Mouse (Mus musculus): ENCODE data around the gene Flrt2. TPM values are rescaled to one million over a fixed set of nuclear protein-coding genes. Genes with fewer than 3 reads are reported as not detected.
"Not testable (repeated sequence)": the region's sequence is repeated elsewhere in the genome, so short reads cannot be mapped to it uniquely, and the experiment has no call there.

The Flrt2 gene
- total RNA-seq (2021), result 10 to 100 TPM; 11.3 to 14.5 TPM
- long read RNA-seq, experiment 1, partial matches to known transcripts, result 0 of 2 reads
- long read RNA-seq, experiment 1, other reads (novel, unspliced or antisense), result 1 of 2 reads
- long read RNA-seq, experiment 2, full-length matches to known transcripts, result 4 of 4 reads
- long read RNA-seq, experiment 2, partial matches to known transcripts, result 0 of 4 reads
- long read RNA-seq, experiment 2, other reads (novel, unspliced or antisense), result 0 of 4 reads

- peak; percentile 29 to 38 for DNase-seq
- intact Hi-C loops (cut with DNase I), result loop anchor here (2.0 to 10.0 kb wide), 5 partner anchors 457 to 1501 kb away; no protein-coding TSS in a partner anchor
Observed at GRCm38 (mm10) chr12:95691961-95692767, at the start of gene Flrt2. Flrt2 (plus strand) TSS chr12:95692226.

- intact Hi-C loops (cut with DNase I), result no loop called here
- no peak for DNase-seq
Observed at GRCm38 (mm10) chr12:95642226-95642625, 49.8 kb upstream of the Flrt2 start.

GRCm38 (mm10) chr12:95647179-95647578, 44.8 kb upstream of the Flrt2 start:
- intact Hi-C loops (cut with DNase I); DNase-seq: not testable (repeated sequence)

GRCm38 (mm10) chr12:95652172-95653156, 39.6 kb upstream of the Flrt2 start:
- intact Hi-C loops (cut with DNase I), result no loop called here

GRCm38 (mm10) chr12:95656594-95656993, 35.4 kb upstream of the Flrt2 start:
- intact Hi-C loops (cut with DNase I), result no loop called here
- DNase-seq, result no peak

More at GRCm38 (mm10) chr12:95652172-95653156, 39.6 kb upstream of the Flrt2 start:
- no peak for DNase-seq

GRCm38 (mm10) chr12:95667296-95667695, 24.7 kb upstream of the Flrt2 start:
- intact Hi-C loops (cut with DNase I), result no loop called here
- no peak for DNase-seq

GRCm38 (mm10) chr12:95675711-95676110, 16.3 kb upstream of the Flrt2 start:
- DNase-seq, result no peak
- intact Hi-C loops (cut with DNase I), result no loop called here

GRCm38 (mm10) chr12:95690819-95691218, 1.2 kb upstream of the Flrt2 start:
- intact Hi-C loops (cut with DNase I), result loop anchor here (2.0 to 10.0 kb wide), 5 partner anchors 456 to 1500 kb away; no protein-coding TSS in a partner anchor
- peak in 1 of 2 experiments; percentile 36 for DNase-seq

- DNase-seq, result no peak
Observed at GRCm38 (mm10) chr12:95692948-95693650, 1.1 kb downstream of the Flrt2 start.

GRCm38 (mm10) chr12:95693651-95694471, 1.8 kb downstream of the Flrt2 start:
- intact Hi-C loops (cut with DNase I), result loop anchor here (10.0 kb wide), 4 partner anchors 459 to 1269 kb away; no protein-coding TSS in a partner anchor
- DNase-seq, result peak; percentile 64 to 67

More at GRCm38 (mm10) chr12:95692948-95693650, 1.1 kb downstream of the Flrt2 start:
- intact Hi-C loops (cut with DNase I), result loop anchor here (10.0 kb wide), 4 partner anchors 458 to 1268 kb away; no protein-coding TSS in a partner anchor

GRCm38 (mm10) chr12:95694507-95694906, 2.5 kb downstream of the Flrt2 start:
- no peak for DNase-seq
- intact Hi-C loops (cut with DNase I), result loop anchor here (10.0 kb wide), 4 partner anchors 460 to 1270 kb away; no protein-coding TSS in a partner anchor

GRCm38 (mm10) chr12:95694991-95695833, 3.2 kb downstream of the Flrt2 start:
- intact Hi-C loops (cut with DNase I), result loop anchor here (10.0 kb wide), 4 partner anchors 460 to 1270 kb away; no protein-coding TSS in a partner anchor
- DNase-seq, result peak; percentile 69 to 72

- intact Hi-C loops (cut with DNase I), result loop anchor here (10.0 kb wide), 4 partner anchors 461 to 1271 kb away; no protein-coding TSS in a partner anchor
- DNase-seq, result no peak
Observed at GRCm38 (mm10) chr12:95695834-95696521, 4.0 kb downstream of the Flrt2 start.

GRCm38 (mm10) chr12:95696522-95697025, 4.5 kb downstream of the Flrt2 start:
- DNase-seq, result no peak
- intact Hi-C loops (cut with DNase I), result loop anchor here (10.0 kb wide), 4 partner anchors 462 to 1272 kb away; no protein-coding TSS in a partner anchor

- DNase-seq, result no peak
- intact Hi-C loops (cut with DNase I), result loop anchor here (10.0 kb wide), 4 partner anchors 464 to 1274 kb away; no protein-coding TSS in a partner anchor
Observed at GRCm38 (mm10) chr12:95698556-95698955, 6.5 kb downstream of the Flrt2 start.

- DNase-seq, result peak; percentile 35 to 51
- intact Hi-C loops (cut with DNase I), result no loop called here
Observed at GRCm38 (mm10) chr12:95700746-95701145, 8.7 kb downstream of the Flrt2 start.

Measured in heart, postnatal 14 days (tissue).